Mouse (Mus musculus) layer of hippocampus, adult 8-10 months (tissue): Measurements from ENCODE around the gene Ssu72. TPM values are rescaled to one million over a fixed set of nuclear protein-coding genes. Genes with fewer than 3 reads are reported as not detected.
"Not testable (repeated sequence)": the region's sequence is repeated elsewhere in the genome, so short reads cannot be mapped to it uniquely, and the experiment has no call there.

Experiments
- DNase-seq, 2 experiments: peaks; one replicate each; pipeline ENCODE4 v3.0.0; 2022; ENCODE audit warnings: low spot score in 2 of 2
- total RNA-seq, 4 experiments: library from RNA; stranded (reverse); gene quantifications; 2 replicates each; pipeline ENCODE4 v1.2.4; 2022

The Ssu72 gene
- total RNA-seq, 4 experiments from 2014 or later = 86.8 to 99.4 (median 88.9) TPM

GRCm38 (mm10) chr4:155700425-155700824, 4.2 kb upstream of the Ssu72 start:
- DNase-seq = no peak

- no peak for DNase-seq
These were observed 1.1 kb upstream of the Ssu72 start for GRCm38 (mm10) chr4:155703425-155703929.

DNA sequence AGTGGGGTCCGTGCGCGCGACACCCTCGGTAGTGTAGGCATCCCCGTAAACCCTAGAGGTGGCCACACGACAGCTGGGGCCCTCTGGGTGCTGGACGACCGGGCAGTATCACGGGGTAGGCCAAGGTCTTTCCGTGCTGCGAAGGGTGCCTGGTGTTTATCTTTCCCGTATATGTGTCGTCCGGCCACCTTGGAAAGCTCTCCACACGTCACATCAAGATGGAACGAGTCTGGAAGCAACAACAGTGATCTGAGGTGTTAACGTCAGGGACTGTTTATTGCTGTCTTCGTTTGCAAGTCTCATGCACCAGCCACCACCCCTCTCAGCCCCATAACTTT, 961 bp downstream of the Ssu72 start:
- DNase-seq = no peak

DNA sequence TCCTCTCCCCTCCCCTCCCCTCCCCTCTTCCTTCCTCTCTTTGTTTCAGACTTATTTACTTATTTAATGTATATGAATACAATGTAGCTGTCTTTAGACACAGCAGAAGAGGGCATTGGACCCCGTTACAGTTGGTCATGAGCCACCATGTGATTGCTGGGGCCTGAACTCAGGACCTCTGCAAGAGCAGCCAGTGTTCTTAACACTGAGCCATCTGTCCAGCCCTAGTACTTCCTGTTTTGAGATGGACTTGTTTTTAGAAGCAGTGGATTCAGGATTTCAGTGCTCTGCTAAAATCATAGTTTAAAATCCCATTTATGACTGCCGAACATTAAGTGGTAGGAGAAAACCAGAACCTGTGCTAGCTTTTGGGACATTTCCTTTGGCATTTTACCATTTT, 4.0 kb downstream of the Ssu72 start:
- DNase-seq = no peak

DNA sequence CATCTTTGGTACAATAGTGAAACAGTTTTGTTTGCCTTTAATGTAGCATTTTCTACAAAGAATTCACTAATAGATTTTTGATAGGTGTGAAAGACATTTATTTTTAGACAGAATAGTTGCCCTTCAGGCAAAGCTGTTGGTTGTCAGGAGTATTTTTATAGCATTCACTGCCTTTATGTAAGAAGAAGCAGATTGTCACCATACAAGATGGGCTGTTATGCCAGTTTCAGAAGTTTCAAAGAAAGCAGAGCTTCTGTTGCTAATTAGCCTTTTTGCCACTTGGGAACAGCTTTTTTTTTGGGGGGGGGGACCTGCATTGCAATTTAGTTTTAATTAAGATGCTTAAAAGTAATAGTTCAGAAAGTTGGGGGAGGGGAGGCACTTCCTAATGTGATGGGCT, 4.4 kb downstream of the Ssu72 start:
- DNase-seq = no peak

DNA sequence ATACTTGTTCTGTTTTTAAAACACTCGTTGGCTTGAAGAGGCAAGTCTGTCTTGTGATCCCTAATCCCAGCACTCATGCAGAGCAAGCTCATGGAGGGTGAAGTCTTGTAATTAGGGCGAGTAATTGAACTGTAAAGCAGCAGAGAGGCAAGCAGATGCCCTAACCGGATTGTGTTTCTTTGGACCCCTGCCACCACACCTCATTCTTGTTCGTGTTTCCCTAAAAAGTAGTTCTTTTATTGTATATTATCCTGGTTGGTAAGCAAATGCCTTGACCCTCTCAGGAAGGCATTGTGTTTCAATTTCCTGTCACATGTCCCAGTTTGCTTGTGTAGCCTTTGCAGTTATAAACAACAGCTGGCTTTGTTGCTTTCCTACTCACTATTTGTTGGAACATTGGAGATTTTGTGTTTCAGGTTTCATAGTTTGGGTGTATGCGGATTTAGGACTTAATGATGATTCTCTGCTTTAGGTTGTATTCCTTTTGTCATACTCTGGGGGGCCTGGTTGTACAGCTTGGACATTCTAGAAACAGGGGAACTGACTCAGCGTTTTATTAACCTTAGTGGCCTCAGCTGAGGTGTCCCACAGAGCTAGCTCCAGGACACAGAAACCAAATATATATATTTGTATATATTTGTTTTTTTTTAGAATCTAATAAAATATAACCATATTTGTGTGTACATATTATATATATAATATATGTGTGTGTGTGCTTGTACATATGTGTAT, 6.1 kb downstream of the Ssu72 start:
- DNase-seq = no peak

DNA sequence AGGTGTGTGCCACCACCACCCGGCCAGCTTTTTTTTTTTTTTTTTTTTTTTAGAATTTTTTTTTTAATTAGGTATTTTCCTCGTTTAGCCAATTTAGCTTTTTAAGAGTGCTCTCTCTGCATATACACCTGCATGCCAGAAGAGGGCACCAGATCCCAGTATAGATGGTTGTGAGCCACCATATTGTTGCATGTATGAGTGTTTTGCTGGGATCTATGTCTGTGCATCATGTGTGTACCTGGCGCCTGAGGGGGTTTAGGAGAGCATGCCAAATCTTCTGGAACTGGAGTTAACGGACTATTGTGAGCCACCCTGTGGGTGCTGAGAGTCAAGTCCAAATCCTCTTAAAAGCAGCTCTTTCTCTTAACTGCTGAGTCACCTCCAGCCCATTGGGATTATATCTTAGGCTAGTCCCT, 17.1 kb downstream of the Ssu72 start:
- no peak for DNase-seq

- no peak for DNase-seq
These were observed 23.4 kb downstream of the Ssu72 start for GRCm38 (mm10) chr4:155727993-155728392.

DNA sequence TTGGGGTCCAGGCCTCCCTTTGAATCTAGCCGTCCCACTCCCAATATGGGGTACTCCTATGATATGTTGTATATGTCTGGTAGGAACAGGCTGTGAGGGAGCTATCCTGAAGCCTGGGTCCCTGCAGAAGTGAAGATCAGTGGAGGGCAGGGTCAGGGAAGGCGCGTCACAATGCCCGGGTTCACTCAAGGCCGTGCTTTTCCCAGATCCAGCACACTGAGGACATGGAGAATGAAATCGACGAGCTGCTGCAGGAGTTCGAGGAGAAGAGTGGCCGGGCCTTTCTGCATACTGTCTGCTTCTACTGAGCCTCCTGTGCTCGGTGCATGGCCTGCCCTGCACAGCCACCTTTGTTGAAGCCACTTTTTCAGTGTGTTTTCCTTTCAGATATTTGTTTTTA, 28.7 kb downstream of the Ssu72 start:
- DNase-seq = no peak

DNA sequence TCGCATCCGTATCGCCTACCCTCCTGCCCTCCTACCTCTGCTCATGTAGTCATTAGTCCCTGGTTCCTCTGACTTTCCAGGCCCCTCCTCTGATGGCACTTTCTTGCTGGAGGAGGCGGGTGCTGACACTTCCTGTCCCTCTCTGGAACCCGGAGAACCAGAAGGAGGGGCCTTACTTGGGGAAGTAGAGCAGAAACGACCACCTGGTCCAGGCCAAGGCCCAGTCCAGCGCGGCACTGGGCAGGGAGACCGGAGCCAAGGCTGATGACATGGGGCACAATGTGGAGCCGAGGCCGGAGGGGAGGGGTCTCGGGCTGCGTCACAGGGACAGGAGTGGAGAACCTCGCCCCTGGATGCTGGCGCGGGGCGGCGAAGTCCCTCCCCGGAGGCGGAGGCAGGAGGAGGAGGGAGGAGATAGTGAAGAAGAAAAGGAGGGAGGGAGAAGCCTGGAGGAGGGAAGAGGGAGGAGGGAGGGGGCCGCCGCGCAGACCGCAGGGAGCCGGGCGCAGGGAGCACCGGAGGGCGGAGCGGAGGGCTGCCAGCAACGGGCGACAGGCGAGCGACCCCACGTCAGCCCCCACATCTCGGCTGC, 29.8 kb downstream of the Ssu72 start, which contains the start of gene Tmem240:
Gene Tmem240, plus strand, starts transcription at position 451 of the 592 bp plus-strand sequence.
- DNase-seq = peak; percentile 86 to 90

DNA sequence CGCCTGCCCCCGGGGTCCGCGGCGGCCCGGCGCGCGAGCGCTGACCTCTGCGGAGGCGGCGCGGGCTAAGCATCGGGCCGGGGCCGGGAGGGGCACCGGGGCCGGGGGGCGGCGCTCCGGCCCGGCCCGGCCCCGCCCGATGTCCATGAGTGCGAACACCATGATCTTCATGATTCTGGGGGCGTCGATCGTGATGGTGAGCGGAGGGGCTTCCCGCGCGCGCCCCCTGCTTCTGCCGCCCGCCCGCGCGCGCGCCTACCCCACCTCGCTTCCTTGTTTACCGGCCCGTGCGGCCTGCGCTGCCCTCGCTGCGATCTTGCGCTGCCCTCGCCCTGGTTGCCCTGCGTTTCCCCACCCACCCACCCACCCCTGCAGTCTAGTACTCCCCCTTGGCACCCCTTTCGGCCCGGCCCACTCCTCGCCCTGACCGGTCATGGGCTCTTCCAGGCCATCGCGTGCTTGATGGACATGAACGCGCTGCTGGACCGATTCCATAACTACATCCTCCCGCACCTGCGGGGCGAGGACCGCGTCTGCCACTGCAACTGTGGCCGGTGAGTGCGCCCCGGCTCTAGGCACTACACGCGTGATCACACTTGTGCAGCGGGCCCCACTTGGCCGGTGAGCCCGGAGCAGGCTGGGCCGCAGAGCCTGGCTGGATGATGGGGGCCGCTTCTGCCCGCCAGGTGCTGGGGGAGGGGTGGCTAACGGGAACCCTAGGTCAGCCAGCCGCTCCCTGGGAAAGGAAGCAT, 30.5 kb downstream of the Ssu72 start:
- peak in 1 of 2 experiments; percentile 43 for DNase-seq

- no peak for DNase-seq
These were observed 31.2 kb downstream of the Ssu72 start for GRCm38 (mm10) chr4:155735788-155736187.

DNA sequence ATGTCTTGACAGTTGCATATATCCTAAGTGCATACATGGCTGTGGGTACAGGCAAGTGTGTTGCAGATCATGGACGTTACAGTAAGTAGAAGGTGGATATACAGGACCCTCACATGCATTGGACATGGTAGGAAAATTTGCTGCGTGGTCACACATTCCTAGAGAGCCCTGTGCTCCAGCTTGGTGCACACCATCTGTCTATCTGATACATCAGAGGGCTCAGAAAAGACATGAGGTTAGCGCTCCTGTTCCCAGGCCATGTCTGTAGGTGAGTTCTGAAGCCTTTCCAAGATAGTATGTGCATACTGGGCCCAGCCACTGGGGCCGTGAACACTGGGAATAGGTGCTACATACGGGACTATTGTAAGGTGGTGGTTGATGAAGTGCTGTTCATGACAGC, 31.8 kb downstream of the Ssu72 start:
- no peak for DNase-seq

DNA sequence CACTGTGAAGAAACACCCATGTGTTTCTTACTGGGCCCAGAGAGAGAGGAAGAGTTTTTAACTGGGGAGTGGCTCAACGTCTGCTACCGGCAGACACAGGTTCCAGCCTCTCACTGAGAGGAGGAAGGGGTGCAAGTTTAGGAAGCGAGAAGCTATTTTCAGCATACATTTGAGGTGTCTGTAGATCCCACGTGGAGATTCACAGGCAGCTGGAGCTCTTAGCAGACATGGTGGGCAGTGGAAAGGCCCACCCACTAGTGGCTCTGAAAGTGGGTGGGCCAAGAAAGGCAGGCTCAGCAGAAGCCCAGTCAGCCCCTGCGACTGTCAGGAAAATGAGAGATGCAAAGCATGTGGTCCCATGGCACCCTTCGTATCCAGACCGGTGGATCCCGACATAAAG, 33.7 kb downstream of the Ssu72 start:
- no peak for DNase-seq

DNA sequence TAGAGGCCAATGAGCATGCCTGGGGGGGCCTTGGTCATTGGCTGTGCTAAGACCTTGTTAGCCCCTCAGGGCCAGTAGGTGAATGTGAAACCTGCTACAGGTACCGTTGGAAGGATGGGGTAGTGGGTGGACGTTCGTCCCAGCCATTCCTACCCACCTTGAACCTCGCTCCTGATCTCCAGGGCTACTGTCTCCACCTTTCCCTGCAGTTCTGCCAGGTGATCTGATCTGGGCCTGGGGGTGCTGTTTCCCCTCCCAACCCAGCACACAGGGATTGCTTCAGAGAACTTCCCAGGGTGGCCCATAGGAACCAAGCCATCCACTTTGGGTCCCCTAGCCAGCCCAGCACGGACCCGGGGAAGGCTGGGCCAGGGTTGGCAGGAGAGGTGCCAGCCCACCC, 34.6 kb downstream of the Ssu72 start:
- DNase-seq = no peak

- no peak for DNase-seq
These were observed 35.4 kb downstream of the Ssu72 start for GRCm38 (mm10) chr4:155739741-155740636.

DNA sequence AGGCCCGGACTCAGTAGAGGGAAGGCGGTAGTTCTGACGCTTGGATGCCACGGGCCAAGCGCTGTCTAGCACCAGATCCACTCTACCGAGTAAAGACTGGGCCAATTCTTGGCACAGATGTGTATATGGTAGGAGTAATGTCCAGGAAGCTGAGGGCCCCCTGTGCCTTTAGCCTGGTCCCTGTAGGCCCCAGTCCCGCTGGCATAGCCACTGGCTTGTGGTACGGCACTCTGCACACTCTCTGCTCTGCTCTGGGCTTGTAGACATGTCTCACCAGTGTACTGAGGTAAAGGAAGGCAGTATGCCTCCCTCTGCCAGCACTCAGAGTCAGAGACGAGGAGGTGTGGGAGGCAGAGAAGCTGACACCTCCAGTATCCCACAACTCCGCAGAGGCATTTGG, 36.1 kb downstream of the Ssu72 start:
- not testable (repeated sequence) for DNase-seq

- no peak for DNase-seq
These were observed 38.1 kb downstream of the Ssu72 start for GRCm38 (mm10) chr4:155742684-155743083.

- DNase-seq = no peak
These were observed 39.9 kb downstream of the Ssu72 start for GRCm38 (mm10) chr4:155744474-155744873.

- no peak for DNase-seq
These were observed 40.5 kb downstream of the Ssu72 start for GRCm38 (mm10) chr4:155745136-155745535.

DNA sequence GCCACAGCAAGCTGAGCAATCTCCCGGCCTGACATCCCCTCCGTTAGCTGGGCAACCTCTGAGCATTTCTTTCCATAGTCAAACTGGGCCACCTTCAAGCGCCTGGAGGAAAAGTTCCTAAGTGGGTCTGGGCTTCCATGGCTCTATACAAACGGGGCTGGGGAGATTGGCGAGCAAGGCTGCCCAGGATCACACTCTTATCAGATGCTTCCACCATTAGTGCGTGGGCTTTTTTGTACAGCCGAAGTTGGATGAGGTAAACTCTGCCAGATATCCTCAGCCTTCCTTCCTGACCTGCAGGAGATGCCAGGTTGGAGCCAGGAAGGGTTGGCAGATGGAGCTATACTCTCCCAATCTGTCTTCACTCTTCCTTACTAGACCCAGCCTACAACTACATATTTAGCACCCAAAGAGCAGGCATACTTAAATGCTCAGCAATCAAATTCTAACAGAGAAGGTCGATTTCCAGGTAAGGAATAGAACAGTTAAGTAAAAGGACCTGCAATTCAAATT, 41.5 kb downstream of the Ssu72 start:
- no peak for DNase-seq
